Mouse (Mus musculus): ENCODE results near the gene Tpst2. TPM values are rescaled to one million over a fixed set of nuclear protein-coding genes. Genes with fewer than 3 reads are reported as not detected.
A peak's percentile ranks its signal among the peaks of the same experiment; 100 is the strongest.

Tpst2 gene
- 27.7 and 38.9 TPM in 2 replicates for total RNA-seq (2014; rRNA removed)
- 30.2 and 35.7 TPM in 2 replicates for polyA plus RNA-seq (2012; rRNA removed)

DNA sequence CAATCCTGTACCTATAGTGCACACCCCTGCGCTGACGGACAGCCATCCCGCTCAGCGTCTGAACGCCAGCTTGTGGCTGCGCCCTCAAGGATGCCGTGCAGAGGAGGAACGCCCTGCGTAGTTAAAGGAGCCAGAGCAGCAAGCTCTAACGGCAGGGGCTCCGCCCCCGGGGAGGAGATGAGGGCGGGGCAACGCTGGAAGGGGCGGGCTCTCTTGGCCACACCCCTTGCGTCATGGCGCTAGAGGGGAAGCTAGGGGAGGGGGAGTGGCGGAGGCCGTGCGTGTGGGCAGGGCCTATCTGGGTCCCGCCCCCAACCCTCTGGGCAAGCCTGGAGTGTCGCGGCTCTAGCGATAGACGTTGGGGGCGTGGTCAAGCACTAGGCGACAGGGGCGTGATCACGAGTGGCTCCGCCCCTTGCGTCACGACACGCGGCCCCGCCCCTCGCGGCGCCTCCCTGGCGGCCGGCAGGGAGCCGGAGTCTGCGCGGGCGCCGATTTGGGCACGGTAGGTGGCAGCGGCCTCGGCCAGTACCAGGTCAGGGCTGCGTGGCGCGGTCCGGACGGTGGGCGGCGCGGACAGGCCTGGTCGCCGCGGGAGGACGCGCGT, at the start of gene Tpst2:
Gene Tpst2 (plus strand): TSS at position 425 of the 607 bp plus-strand sequence.
- Histone ChIP-seq H3K36me3 (ENCODE audit: control insufficient read depth, insufficient read depth, low read length) (no peaks in the 10 kb centered on the region), H3K9ac (ENCODE audit: low read depth, low read length) (peak within 1 kb of the TSS; percentile 89), H3K27me3 (ENCODE audit: control insufficient read depth, insufficient read depth, low read length) (no peaks in the 10 kb centered on the region), H3K27ac (replicated peaks; ENCODE audit: insufficient read depth, low read depth, low read length) (peak within 1 kb of the TSS; percentile 89), H3K79me2 (ENCODE audit: control insufficient read depth, insufficient read depth, low read length) (peaks cover 12% of the 10 kb centered on the region; the same call in 1 of the 2 replicates), H3K4me1 (ENCODE audit: control insufficient read depth, insufficient read depth, low read length) (peaks cover 24% of the 10 kb centered on the region), H3K4me3 (ENCODE audit: insufficient read depth, low read depth, low read length) (peak within 1 kb of the TSS; percentile 73)
- under 1% methylated on average over 61 of the region's 62 CpGs for WGBS
- peak; percentile 90 for DNase-seq (ENCODE audit: extremely low read depth, low read depth, low spot score)
- TF ChIP-seq POLR2A (IDR thresholded peaks at IDR 0.05; ENCODE audit: extremely low read depth, insufficient read depth, low read length) (peak; percentile 85), CTCF (IDR thresholded peaks at IDR 0.05; ENCODE audit: low read depth, low read length) (no peak)

DNA sequence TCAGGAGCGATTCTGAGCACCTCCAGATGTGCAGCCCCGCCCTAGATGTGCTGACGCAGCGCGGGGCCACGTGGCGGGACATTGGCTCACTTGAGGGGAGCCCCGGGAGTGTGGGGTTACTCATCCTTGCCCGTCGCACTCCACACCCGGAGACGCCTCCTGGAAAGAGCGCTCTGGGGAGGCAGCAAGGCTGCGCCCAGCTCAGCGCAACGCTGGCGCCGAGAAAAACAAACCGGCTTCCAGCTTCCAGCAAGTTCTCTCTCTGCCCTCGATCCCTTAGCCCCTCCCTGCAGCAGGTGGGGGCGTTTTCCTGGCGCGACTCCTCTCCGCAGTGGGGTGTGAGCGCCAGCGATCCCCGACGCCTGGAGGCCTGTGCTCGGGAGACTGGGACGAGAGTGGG, 49.1 kb upstream of the Tpst2 start:
- H3K4me3 ChIP-seq (ENCODE audit: insufficient read depth, low read depth, low read length): no peak overlapping the region
- no peaks in the 10 kb centered on the region for H3K36me3 ChIP-seq (ENCODE audit: control insufficient read depth, insufficient read depth, low read length)
- DNase-seq (ENCODE audit: extremely low read depth, low read depth, low spot score): no peak
- peaks cover 20% of the 10 kb centered on the region for H3K27me3 ChIP-seq (ENCODE audit: control insufficient read depth, insufficient read depth, low read length)
- H3K27ac ChIP-seq (replicated peaks; ENCODE audit: insufficient read depth, low read depth, low read length): no peak overlapping the region
- no peak overlapping the region for H3K9ac ChIP-seq (ENCODE audit: low read depth, low read length)
- no peaks in the 10 kb centered on the region for H3K79me2 ChIP-seq (ENCODE audit: control insufficient read depth, insufficient read depth, low read length)
- TF ChIP-seq POLR2A (IDR thresholded peaks at IDR 0.05; ENCODE audit: extremely low read depth, insufficient read depth, low read length) (no peak), CTCF (IDR thresholded peaks at IDR 0.05; ENCODE audit: low read depth, low read length) (no peak)
- WGBS: 4% methylated on average over 30 of the region's 30 CpGs
- no peaks in the 10 kb centered on the region for H3K4me1 ChIP-seq (ENCODE audit: control insufficient read depth, insufficient read depth, low read length)

DNA sequence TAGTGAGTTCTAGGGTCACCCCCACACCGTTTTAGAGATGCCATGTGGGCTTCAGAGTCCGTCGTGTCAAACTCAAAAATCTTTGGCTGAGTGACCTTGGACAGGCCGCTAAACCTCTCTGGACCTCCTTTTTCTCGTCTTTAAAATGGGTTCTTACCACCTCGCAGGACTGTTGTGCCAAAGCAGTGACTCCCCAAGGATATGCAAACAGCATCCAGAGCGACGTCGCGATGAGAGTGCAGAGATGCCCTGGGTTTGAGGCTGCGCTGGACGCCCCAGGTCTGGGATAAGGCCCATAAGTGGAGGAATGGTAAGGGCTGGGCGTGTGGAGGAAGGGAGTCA, 48.6 kb upstream of the Tpst2 start:
- WGBS: 3% methylated on average over 13 of the region's 13 CpGs
- no peak for DNase-seq (ENCODE audit: extremely low read depth, low read depth, low spot score)
- Histone ChIP-seq H3K9ac (ENCODE audit: low read depth, low read length) (no peak overlapping the region), H3K36me3 (ENCODE audit: control insufficient read depth, insufficient read depth, low read length) (no peaks in the 10 kb centered on the region), H3K27ac (replicated peaks; ENCODE audit: insufficient read depth, low read depth, low read length) (no peak overlapping the region), H3K4me1 (ENCODE audit: control insufficient read depth, insufficient read depth, low read length) (no peaks in the 10 kb centered on the region), H3K79me2 (ENCODE audit: control insufficient read depth, insufficient read depth, low read length) (no peaks in the 10 kb centered on the region), H3K27me3 (ENCODE audit: control insufficient read depth, insufficient read depth, low read length) (peaks cover 20% of the 10 kb centered on the region), H3K4me3 (ENCODE audit: insufficient read depth, low read depth, low read length) (no peak overlapping the region)
- TF ChIP-seq POLR2A (IDR thresholded peaks at IDR 0.05; ENCODE audit: extremely low read depth, insufficient read depth, low read length) (no peak), CTCF (IDR thresholded peaks at IDR 0.05; ENCODE audit: low read depth, low read length) (no peak)

DNA sequence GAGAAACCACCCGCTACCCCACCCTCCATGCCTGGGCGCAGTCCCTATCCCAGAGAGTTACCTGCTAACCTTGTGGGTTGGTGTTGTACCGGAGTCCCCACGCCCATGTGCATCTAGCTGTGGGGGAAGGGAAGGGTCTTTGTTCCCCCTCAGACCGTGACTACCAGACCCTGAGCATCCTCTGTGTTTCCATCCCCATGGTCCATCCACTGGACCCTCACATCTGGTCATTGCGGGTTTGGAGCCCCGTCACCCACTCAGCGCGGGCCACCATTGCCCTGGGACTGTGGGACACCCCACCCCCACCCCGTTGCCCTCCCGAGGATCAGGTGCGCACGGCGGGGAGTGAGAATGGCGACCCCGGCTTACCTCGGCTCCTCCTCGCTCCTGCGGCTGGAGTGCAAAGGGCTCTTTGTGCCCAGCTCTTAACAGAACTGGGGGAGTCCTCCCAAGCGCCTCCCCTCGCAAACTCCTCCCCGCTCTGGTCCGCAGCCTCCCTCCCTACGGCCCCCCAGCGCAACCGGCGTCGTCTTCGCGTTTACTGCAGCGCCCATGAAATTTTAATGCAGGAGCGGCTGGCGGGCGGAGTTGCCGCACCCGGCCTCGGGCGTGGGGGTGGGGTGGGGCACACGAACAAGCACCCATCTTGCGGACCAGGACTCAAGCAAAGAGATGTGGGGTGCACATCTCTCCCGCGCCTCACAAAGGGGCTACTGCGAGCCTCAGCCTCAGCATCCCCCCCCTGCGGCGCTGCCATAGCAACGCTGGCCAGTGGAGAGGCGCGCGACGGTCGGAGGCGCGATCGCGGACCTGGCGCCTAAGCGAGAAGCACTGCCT, 48.0 kb upstream of the Tpst2 start:
- Histone ChIP-seq H3K36me3 (ENCODE audit: control insufficient read depth, insufficient read depth, low read length) (no peaks in the 10 kb centered on the region), H3K27ac (replicated peaks; ENCODE audit: insufficient read depth, low read depth, low read length) (no peak overlapping the region), H3K9ac (ENCODE audit: low read depth, low read length) (no peak overlapping the region), H3K79me2 (ENCODE audit: control insufficient read depth, insufficient read depth, low read length) (no peaks in the 10 kb centered on the region), H3K27me3 (ENCODE audit: control insufficient read depth, insufficient read depth, low read length) (peaks cover 20% of the 10 kb centered on the region), H3K4me3 (ENCODE audit: insufficient read depth, low read depth, low read length) (no peak overlapping the region), H3K4me1 (ENCODE audit: control insufficient read depth, insufficient read depth, low read length) (no peaks in the 10 kb centered on the region)
- 5% methylated on average over 57 of the region's 57 CpGs for WGBS
- TF ChIP-seq CTCF (IDR thresholded peaks at IDR 0.05; ENCODE audit: low read depth, low read length) (no peak), POLR2A (IDR thresholded peaks at IDR 0.05; ENCODE audit: extremely low read depth, insufficient read depth, low read length) (no peak)
- DNase-seq (ENCODE audit: extremely low read depth, low read depth, low spot score): no peak

DNA sequence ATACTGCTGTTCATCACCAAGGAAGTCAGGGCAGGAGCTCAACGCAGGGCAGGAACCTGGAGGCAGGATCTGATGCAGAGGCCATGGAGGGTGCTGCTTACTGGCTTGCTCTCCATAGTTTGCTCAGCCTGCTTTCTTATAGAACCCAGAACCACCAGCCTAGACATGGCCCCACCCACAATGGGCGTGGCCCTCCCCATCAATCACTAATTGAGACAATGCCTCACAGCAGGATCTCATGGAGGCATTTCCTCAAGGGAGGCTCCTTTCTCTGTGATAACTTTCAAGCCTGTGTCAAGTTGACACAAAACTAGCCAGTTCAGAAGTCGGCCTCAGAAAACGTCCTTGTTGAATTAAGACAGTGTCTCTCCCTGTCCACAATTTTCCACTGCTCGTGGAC, 40.7 kb upstream of the Tpst2 start:
- no peak overlapping the region for H3K9ac ChIP-seq (ENCODE audit: low read depth, low read length)
- 67% methylated on average over 5 of the region's 5 CpGs for WGBS

DNA sequence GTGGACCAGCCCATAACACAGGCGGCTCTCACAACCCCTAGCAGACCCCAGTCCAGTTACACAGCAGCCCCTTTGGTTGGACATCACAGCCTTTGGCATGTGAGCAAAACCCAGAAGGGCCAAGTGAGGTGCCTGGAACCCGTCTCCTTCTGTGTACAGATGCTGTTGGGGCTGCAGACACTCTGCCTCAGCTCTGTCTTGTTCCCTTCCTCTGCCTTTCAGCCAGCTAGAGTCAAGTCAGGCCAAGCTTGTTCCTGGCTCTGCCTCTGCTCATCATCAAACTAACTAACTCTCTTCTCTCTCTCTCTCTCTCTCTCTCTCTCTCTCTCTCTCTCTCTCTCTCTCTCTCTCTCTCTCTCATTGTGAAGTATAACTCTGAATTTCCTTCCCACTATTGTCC, 39.9 kb upstream of the Tpst2 start:
- no peak overlapping the region for H3K27ac ChIP-seq (replicated peaks; ENCODE audit: insufficient read depth, low read depth, low read length)
- no peaks in the 10 kb centered on the region for H3K4me1 ChIP-seq (ENCODE audit: control insufficient read depth, insufficient read depth, low read length)
- no peak overlapping the region for H3K9ac ChIP-seq (ENCODE audit: low read depth, low read length)
- H3K27me3 ChIP-seq (ENCODE audit: control insufficient read depth, insufficient read depth, low read length): no peaks in the 10 kb centered on the region
- H3K4me3 ChIP-seq (ENCODE audit: insufficient read depth, low read depth, low read length): no peak overlapping the region
- no peaks in the 10 kb centered on the region for H3K36me3 ChIP-seq (ENCODE audit: control insufficient read depth, insufficient read depth, low read length)
- DNase-seq (ENCODE audit: extremely low read depth, low read depth, low spot score): no peak
- no peak for TF ChIP-seq POLR2A (IDR thresholded peaks at IDR 0.05; ENCODE audit: extremely low read depth, insufficient read depth, low read length)
- no peak for TF ChIP-seq CTCF (IDR thresholded peaks at IDR 0.05; ENCODE audit: low read depth, low read length)
- no peaks in the 10 kb centered on the region for H3K79me2 ChIP-seq (ENCODE audit: control insufficient read depth, insufficient read depth, low read length)
- WGBS: 79% methylated on average over 2 of the region's 2 CpGs

More for the DNA sequence above, 40.7 kb upstream of the Tpst2 start:
- Histone ChIP-seq H3K36me3 (ENCODE audit: control insufficient read depth, insufficient read depth, low read length) (no peaks in the 10 kb centered on the region), H3K27ac (replicated peaks; ENCODE audit: insufficient read depth, low read depth, low read length) (no peak overlapping the region), H3K4me3 (ENCODE audit: insufficient read depth, low read depth, low read length) (no peak overlapping the region), H3K79me2 (ENCODE audit: control insufficient read depth, insufficient read depth, low read length) (no peaks in the 10 kb centered on the region), H3K27me3 (ENCODE audit: control insufficient read depth, insufficient read depth, low read length) (no peaks in the 10 kb centered on the region), H3K4me1 (ENCODE audit: control insufficient read depth, insufficient read depth, low read length) (no peaks in the 10 kb centered on the region)
- TF ChIP-seq CTCF (IDR thresholded peaks at IDR 0.05; ENCODE audit: low read depth, low read length) (no peak), POLR2A (IDR thresholded peaks at IDR 0.05; ENCODE audit: extremely low read depth, insufficient read depth, low read length) (no peak)
- no peak for DNase-seq (ENCODE audit: extremely low read depth, low read depth, low spot score)

Measured in liver, adult 2 months (tissue).